Mouse (Mus musculus) E14TG2a.4 (cell line): ENCODE data around the gene Luzp2.
"Not testable (repeated sequence)": the region's sequence is repeated elsewhere in the genome, so short reads cannot be mapped to it uniquely, and the experiment has no call there.

Experiments used
- H3K27me3 ChIP-seq: 2 replicates; pipeline ENCODE4 v1.6.1; 2014; ENCODE audit warnings: low read length, control low read depth; ENCODE audit not compliant: insufficient read depth
- H3K36me3 ChIP-seq: 2 replicates; pipeline ENCODE4 v1.6.1; 2014; ENCODE audit warnings: low read length, control low read depth; ENCODE audit not compliant: insufficient read depth
- H3K4me1 ChIP-seq: replicated peaks from 2 replicates; pipeline ENCODE4 v1.6.1; 2014; ENCODE audit warnings: low read depth, low read length, control low read depth
- H3K4me3 ChIP-seq: replicated peaks from 2 replicates; pipeline ENCODE4 v1.5.1; 2014; ENCODE audit warnings: mild to moderate bottlenecking, low read length
- H3K9me3 ChIP-seq: 2 replicates; pipeline ENCODE4 v1.6.1; 2014; ENCODE audit warnings: low read length, control low read depth
- CTCF ChIP-seq: conservative IDR thresholded peaks from 2 replicates; pipeline ENCODE4 v1.5.1; 2014; ENCODE audit warnings: low read length
- NANOG ChIP-seq: IDR thresholded peaks from 2 replicates; pipeline ENCODE4 v1.6.1; 2014; ENCODE audit warnings: borderline replicate concordance, low read length, mixed read lengths
- POU5F1 ChIP-seq: IDR thresholded peaks from 2 replicates; pipeline ENCODE4 v1.6.1; 2014; ENCODE audit warnings: low read length, borderline replicate concordance

The Luzp2 gene

DNA sequence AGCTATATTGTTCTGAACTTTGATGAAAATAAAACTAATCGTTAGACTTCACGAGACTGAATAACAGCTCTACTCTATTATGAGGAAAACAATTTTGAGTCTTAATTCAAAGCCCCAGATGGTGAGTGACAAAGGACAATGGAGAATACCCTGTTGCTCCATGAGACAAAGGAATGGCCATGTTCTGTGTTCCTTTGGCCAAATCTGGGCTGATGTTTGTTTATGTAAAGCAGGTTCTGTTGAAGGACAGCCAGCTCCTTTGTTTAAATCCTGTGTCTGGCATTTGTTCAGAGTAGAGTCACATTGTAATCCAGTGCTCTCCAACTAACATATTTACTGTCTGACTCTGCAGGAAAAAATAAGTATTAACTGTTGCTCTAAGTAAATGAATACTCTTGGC, 121.5 kb downstream of the Luzp2 start:
- no peak for TF ChIP-seq NANOG
- no peak for TF ChIP-seq CTCF
- no peak for TF ChIP-seq POU5F1
- Histone ChIP-seq H3K9me3 (no peaks in the 10 kb centered on the region), H3K4me3 (no peak overlapping the region), H3K36me3 (no peaks in the 10 kb centered on the region), H3K4me1 (no peaks in the 10 kb centered on the region), H3K27me3 (no peaks in the 10 kb centered on the region)

DNA sequence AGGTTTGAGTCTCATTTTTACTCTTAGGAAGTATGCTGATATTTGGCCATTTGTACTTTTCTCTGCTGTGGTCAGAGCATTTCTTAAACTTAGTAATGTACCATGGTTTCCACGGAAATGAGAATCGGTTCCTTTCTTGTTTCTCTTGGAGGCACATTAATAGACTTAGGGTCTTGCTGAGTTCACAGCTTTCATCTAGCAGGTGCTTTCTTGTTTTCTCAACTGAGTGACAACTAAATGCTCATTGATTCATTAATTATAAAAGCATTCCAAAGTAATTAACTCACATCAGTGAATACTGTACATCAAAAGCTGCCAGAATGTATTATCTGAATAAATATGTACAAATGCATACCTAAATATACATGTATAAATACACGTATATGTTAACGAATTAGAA, 127.4 kb downstream of the Luzp2 start:
- Histone ChIP-seq H3K4me1 (no peaks in the 10 kb centered on the region), H3K4me3 (no peak overlapping the region), H3K36me3 (no peaks in the 10 kb centered on the region), H3K9me3 (no peaks in the 10 kb centered on the region), H3K27me3 (no peaks in the 10 kb centered on the region)
- TF ChIP-seq NANOG (no peak), CTCF (no peak), POU5F1 (no peak)

DNA sequence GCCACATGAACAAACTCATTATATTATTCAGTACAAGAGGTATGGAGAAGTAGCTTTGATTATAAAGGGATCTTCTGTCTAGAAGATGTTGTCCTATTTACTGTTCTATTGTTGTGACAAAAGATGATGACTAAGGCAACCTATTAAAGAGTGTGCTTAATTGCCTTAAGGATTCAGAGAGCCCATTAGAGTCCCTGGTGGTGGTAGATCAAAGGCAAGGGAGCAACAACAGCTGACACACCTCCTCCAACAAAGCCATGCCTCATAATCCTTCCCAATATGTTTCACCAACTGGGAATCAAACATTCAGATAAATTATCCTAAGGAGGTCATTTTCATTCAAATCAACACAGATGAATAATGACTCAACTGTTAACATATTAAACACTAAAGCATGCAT, 142.1 kb downstream of the Luzp2 start:
- Histone ChIP-seq H3K9me3 (no peaks in the 10 kb centered on the region), H3K36me3 (no peaks in the 10 kb centered on the region), H3K27me3 (no peaks in the 10 kb centered on the region), H3K4me1 (no peaks in the 10 kb centered on the region), H3K4me3 (no peak overlapping the region)
- TF ChIP-seq POU5F1 (no peak), NANOG (no peak), CTCF (no peak)

DNA sequence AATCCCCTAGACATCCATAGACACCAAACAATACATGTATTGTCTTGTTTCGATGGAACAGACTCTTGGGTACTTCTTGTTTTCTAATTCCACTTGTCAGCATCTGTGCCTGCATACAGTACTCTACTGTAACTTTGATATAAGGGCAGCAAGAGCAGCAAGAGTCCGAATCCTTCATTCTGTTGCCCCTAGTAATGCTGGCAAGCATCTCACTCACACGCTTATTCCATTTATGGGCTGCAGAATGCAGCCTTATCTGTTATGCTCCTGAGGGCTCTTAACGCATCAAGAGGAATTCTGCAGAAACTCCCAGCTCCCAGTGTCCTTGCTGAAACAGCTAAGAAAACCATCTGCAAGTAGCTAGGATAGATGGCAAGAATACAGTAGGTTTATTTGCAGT, 145.3 kb downstream of the Luzp2 start:
- H3K4me1 ChIP-seq, result no peaks in the 10 kb centered on the region
- no peak for TF ChIP-seq POU5F1
- no peak for TF ChIP-seq CTCF
- no peak for TF ChIP-seq NANOG
- no peaks in the 10 kb centered on the region for H3K27me3 ChIP-seq
- H3K9me3 ChIP-seq, result no peaks in the 10 kb centered on the region
- no peak overlapping the region for H3K4me3 ChIP-seq
- no peaks in the 10 kb centered on the region for H3K36me3 ChIP-seq

DNA sequence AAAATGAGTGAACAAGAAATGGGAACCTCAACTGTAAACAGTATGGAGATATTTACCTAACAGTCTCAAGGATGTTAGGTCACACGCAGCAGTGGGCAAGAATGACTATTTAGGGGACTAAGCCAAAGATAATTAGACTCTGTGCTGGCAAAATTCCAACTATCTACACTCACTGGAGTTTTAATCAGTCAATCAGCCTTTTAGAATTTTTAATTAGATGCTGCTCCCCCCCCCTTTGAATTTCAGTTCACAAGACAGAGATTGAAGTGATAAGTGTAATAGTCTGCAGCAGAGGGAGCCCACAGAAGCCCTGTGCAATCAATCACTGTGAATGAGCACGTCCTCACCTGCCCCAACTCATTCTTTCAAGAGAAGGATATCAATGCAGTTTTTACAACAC, 165.1 kb downstream of the Luzp2 start:
- TF ChIP-seq CTCF, result no peak
- H3K4me1 ChIP-seq, result no peaks in the 10 kb centered on the region
- no peaks in the 10 kb centered on the region for H3K9me3 ChIP-seq
- no peaks in the 10 kb centered on the region for H3K27me3 ChIP-seq
- no peaks in the 10 kb centered on the region for H3K36me3 ChIP-seq
- H3K4me3 ChIP-seq, result no peak overlapping the region

DNA sequence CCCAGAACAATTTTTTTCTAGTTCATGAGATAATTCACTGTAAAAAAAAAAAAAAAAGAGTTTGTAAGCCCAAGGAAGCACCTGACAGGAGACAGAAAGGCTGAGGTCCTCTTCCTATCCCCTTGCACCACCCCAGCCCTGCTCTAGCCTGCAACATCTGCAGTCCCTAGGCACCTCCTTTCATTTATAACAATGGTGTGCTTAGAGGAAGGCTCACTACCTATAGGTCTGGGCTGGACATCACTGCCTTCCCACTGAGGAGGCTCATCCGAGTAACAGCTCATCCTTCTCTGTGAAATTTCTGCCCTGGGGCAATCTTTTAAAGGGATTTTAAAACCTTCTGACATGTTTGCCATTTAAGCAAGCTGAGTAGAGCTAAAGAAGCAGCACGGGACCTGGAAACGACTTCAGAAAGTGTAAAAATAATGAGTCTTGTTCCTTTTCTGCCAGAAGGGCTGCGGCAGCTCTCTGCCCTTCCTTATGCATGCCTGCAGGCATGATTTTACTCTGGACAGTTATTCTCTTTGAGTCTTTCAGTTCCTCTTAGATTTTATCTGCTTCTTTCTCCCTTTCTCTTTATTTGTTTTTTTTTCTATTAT, 174.0 kb downstream of the Luzp2 start:
- Histone ChIP-seq H3K36me3 (no peaks in the 10 kb centered on the region), H3K9me3 (no peaks in the 10 kb centered on the region), H3K4me1 (no peaks in the 10 kb centered on the region), H3K4me3 (no peak overlapping the region), H3K27me3 (no peaks in the 10 kb centered on the region)
- no peak for TF ChIP-seq CTCF
- no peak for TF ChIP-seq NANOG

DNA sequence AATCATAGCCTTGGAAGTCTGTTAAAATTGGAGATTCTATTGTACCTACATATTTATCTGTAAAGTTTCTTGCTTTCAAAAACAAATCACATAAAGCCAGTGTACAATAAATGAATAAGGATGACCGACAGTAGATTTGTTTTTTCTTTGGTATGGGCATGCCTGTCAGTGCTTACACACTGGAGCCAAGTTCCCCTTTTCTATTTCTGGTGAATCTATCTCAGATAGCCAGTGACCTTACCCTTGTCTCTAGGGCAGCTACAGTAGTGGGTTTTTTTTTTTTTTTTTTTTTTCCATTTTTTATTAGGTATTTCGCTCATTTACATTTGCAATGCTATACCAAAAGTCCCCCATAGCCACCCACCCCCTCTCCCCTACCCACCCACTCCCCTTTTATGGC, 298.6 kb downstream of the Luzp2 start:
- H3K36me3 ChIP-seq, H3K27me3 ChIP-seq, H3K4me3 ChIP-seq, H3K4me1 ChIP-seq, H3K9me3 ChIP-seq: not testable (repeated sequence)

DNA sequence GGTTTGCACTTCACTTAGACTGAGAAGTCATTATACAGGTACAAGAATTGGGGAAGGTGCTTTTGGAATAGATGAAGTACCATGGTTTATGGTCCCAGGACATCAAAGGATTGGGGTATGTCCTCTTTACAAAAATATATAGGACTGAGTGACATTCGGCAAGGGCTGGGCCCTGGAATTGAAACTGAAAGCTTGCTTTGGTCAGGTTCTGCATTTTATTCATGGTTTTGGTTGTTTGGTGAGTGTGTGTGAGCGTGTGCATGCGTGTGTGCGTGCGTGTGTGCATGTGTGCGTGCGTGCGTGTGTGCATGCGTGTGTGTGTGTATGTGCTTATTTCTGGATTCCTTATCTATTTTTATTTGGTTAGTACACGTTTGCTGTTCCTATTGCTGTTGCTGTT, 353.6 kb downstream of the Luzp2 start:
- H3K4me1 ChIP-seq, result no peaks in the 10 kb centered on the region
- no peaks in the 10 kb centered on the region for H3K9me3 ChIP-seq
- no peaks in the 10 kb centered on the region for H3K27me3 ChIP-seq
- H3K4me3 ChIP-seq, result no peak overlapping the region
- no peaks in the 10 kb centered on the region for H3K36me3 ChIP-seq
- no peak for TF ChIP-seq CTCF
- no peak for TF ChIP-seq NANOG
- no peak for TF ChIP-seq POU5F1

DNA sequence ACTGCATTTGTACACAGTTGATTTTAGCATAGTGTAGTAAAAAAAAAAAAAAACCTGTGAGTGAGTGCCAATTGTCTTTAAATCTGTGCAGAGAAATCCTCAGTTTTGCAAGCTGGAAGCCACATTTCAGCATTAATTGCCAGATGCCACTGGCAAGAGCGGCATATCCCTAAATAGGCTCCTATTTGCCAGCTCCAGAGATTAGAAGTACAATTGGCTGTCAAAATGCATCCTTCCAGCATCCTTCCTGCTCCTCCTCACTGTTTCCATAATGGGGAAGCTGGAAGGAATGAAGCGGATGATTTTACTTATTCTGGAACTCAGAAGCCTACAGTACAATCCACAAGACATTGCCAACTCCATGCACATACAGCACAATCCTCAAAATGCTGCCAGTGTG, 354.2 kb downstream of the Luzp2 start:
- H3K4me1 ChIP-seq, result no peaks in the 10 kb centered on the region
- no peaks in the 10 kb centered on the region for H3K27me3 ChIP-seq
- H3K9me3 ChIP-seq, result no peaks in the 10 kb centered on the region
- H3K4me3 ChIP-seq, result no peak overlapping the region
- H3K36me3 ChIP-seq, result no peaks in the 10 kb centered on the region
- TF ChIP-seq POU5F1 (no peak), CTCF (no peak), NANOG (no peak)

DNA sequence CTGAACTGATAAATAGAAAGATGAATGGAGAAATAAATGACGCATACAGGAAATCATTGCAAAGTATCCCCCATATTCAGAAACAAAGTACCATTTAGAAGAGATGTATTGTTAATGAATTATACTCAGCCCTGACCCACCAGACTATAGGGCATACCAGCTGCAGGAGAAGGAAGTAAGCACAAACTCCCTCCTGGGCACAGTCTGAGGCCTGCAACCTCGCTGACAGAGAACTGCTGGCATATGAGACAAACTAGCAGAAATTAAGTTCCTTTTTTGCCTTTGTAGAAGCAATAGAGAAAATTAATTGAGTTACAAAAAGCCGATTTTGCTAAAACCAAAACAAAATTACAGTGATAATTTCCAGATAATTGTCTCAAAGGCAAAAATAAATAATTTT, 355.4 kb downstream of the Luzp2 start:
- TF ChIP-seq CTCF, result no peak
- TF ChIP-seq NANOG, result no peak
- no peak for TF ChIP-seq POU5F1
- Histone ChIP-seq H3K36me3 (no peaks in the 10 kb centered on the region), H3K27me3 (no peaks in the 10 kb centered on the region), H3K4me3 (no peak overlapping the region), H3K9me3 (no peaks in the 10 kb centered on the region), H3K4me1 (no peaks in the 10 kb centered on the region)
